Mouse (Mus musculus): Measurements from ENCODE around the gene Cdk8. TPM values are rescaled to one million over a fixed set of nuclear protein-coding genes. Genes with fewer than 3 reads are reported as not detected.
A peak's percentile ranks its signal among the peaks of the same experiment; 100 is the strongest.

Cdk8 gene
- total and polyA plus RNA-seq, 2 experiments from 2014 or later: 15.4 to 46.3 TPM

DNA sequence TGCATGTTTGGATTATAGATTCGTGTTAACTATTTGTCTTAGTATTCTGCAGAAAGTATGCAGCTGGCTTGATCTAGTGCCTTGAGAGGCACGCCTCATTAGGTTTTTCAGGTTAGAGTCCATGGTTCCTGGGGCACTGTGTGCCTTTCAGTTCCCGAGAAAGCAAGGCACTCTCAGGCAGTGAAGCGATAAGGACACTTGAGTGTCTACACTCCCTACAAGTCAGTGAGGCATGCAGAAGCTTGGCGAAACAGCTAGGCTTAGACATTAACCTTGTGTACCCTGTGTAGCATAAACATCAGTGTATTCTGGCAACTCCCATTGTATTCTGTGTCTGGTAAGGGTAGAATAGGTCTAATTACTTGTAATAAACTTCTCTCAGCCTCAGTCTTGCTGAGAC lies 25.5 kb upstream of the Cdk8 start:
- Histone ChIP-seq H3K27ac (ENCODE audit: low read depth, low read length) (no peak overlapping the region), H3K9ac (replicated peaks; ENCODE audit: low read length, poor library complexity, severe bottlenecking) (no peak overlapping the region), H3K4me1 (ENCODE audit: insufficient read depth, low read length) (no peaks in the 10 kb centered on the region), H3K4me2 (ENCODE audit: low read depth, low read length, poor library complexity, severe bottlenecking) (no peak overlapping the region), H3K36me3 (ENCODE audit: insufficient read depth, low read length) (peaks cover 64% of the 10 kb centered on the region), H3K4me3 (ENCODE audit: low read depth, low read length) (no peak overlapping the region), H3K9me3 (ENCODE audit: low read length) (no peaks in the 10 kb centered on the region), H3K27me3 (ENCODE audit: insufficient read depth, low read length) (no peaks in the 10 kb centered on the region)
- no peak for TF ChIP-seq CTCF (IDR thresholded peaks at IDR 0.05)
- ATAC-seq (ENCODE audit: low FRiP score) (no peak), DNase-seq (ENCODE audit: low spot score) (no peak)
- WGBS: 96% methylated on average over 5 of the region's 5 CpGs

DNA sequence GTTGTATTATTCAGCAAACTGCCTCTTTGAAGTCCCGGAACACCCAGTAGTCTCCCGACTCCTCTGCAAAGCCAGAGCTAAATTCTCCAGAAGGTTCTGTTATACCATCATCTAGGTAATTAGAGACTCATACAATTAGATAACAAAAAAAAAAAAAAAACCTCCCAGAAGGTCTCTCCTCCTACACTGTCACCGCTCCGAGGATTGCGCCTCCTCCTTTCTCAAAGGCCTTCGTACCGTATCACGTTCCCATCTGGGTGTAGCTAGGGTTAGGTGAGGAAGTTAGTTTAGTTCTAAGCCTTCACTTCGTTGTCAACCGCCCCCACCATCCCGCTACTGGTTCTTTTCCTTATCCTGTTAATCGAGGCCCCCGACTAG lies 10.5 kb upstream of the Cdk8 start:
- 7% methylated on average over 13 of the region's 13 CpGs for WGBS
- DNase-seq (ENCODE audit: low spot score) (no peak), ATAC-seq (ENCODE audit: low FRiP score) (peak; percentile 41)
- no peaks in the 10 kb centered on the region for H3K9me3 ChIP-seq (ENCODE audit: low read length)
- peaks cover 13% of the 10 kb centered on the region for H3K36me3 ChIP-seq (ENCODE audit: insufficient read depth, low read length)
- H3K4me2 ChIP-seq (ENCODE audit: low read depth, low read length, poor library complexity, severe bottlenecking): peak overlapping the region; percentile 66
- no peak for TF ChIP-seq CTCF (IDR thresholded peaks at IDR 0.05)
- peak overlapping the region; percentile 54 for H3K9ac ChIP-seq (replicated peaks; ENCODE audit: low read length, poor library complexity, severe bottlenecking)
- no peaks in the 10 kb centered on the region for H3K27me3 ChIP-seq (ENCODE audit: insufficient read depth, low read length)
- H3K4me3 ChIP-seq (ENCODE audit: low read depth, low read length): peak overlapping the region; percentile 70
- peaks cover 3% of the 10 kb centered on the region for H3K4me1 ChIP-seq (ENCODE audit: insufficient read depth, low read length)
- peak overlapping the region; percentile 59; the same call in 1 of the 2 replicates for H3K27ac ChIP-seq (ENCODE audit: low read depth, low read length)

- peaks cover 7% of the 10 kb centered on the region; the same call in 1 of the 2 replicates for H3K36me3 ChIP-seq (ENCODE audit: insufficient read depth, low read length)
- peak within 1 kb of the TSS; percentile 90 for H3K9ac ChIP-seq (replicated peaks; ENCODE audit: low read length, poor library complexity, severe bottlenecking)
- peak within 1 kb of the TSS; percentile 66 for H3K4me2 ChIP-seq (ENCODE audit: low read depth, low read length, poor library complexity, severe bottlenecking)
- peaks cover 3% of the 10 kb centered on the region for H3K4me1 ChIP-seq (ENCODE audit: insufficient read depth, low read length)
- TF ChIP-seq CTCF (IDR thresholded peaks at IDR 0.05): peak; percentile 55
- 1% methylated on average over 63 of the region's 67 CpGs for WGBS
- peak within 1 kb of the TSS; percentile 70 for H3K4me3 ChIP-seq (ENCODE audit: low read depth, low read length)
- H3K9me3 ChIP-seq (ENCODE audit: low read length): no peaks in the 10 kb centered on the region
- ATAC-seq (ENCODE audit: low FRiP score): peak; percentile 100
- DNase-seq (ENCODE audit: low spot score): peak; percentile 98
- no peaks in the 10 kb centered on the region for H3K27me3 ChIP-seq (ENCODE audit: insufficient read depth, low read length)
- peak within 1 kb of the TSS; percentile 99 for H3K27ac ChIP-seq (ENCODE audit: low read depth, low read length)
Observed at GRCm38 (mm10) chr5:146220879-146221714, 9.9 kb upstream of the Cdk8 start, which contains the start of gene Rnf6. Rnf6 (minus strand) TSS chr5:146221555.

GRCm38 (mm10) chr5:146221722-146222121 lies 9.3 kb upstream of the Cdk8 start:
- WGBS: 23% methylated on average over 6 of the region's 6 CpGs
- Histone ChIP-seq H3K9ac (replicated peaks; ENCODE audit: low read length, poor library complexity, severe bottlenecking) (peak overlapping the region; percentile 90), H3K4me1 (ENCODE audit: insufficient read depth, low read length) (peaks cover 3% of the 10 kb centered on the region), H3K4me2 (ENCODE audit: low read depth, low read length, poor library complexity, severe bottlenecking) (peak overlapping the region; percentile 59), H3K36me3 (ENCODE audit: insufficient read depth, low read length) (peaks cover 6% of the 10 kb centered on the region; the same call in 1 of the 2 replicates), H3K4me3 (ENCODE audit: low read depth, low read length) (peak overlapping the region; percentile 70), H3K27me3 (ENCODE audit: insufficient read depth, low read length) (no peaks in the 10 kb centered on the region), H3K27ac (ENCODE audit: low read depth, low read length) (peak overlapping the region; percentile 99), H3K9me3 (ENCODE audit: low read length) (no peaks in the 10 kb centered on the region)
- DNase-seq (ENCODE audit: low spot score) (no peak), ATAC-seq (ENCODE audit: low FRiP score) (no peak)
- no peak for TF ChIP-seq CTCF (IDR thresholded peaks at IDR 0.05)

DNA sequence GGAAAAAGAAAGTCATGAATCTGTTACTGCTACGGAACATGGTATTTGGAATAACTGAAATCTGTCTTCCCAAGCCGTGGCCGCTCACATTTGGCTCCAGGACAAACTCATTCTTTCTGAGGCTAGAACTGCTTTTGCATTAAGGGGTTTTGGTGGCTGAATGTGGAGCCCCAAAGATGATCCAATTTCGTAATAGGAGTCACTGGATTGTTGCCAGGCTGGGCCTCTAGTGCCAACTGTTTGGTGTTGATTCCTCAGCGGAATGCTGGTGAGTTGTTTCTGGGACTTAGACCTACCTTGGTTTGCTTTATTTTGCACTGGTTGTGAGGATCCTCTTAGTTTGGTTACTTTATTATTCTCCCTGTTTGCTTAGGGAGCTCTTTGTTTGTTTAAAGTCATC lies 7.2 kb upstream of the Cdk8 start:
- Histone ChIP-seq H3K4me1 (ENCODE audit: insufficient read depth, low read length) (peaks cover 3% of the 10 kb centered on the region), H3K4me2 (ENCODE audit: low read depth, low read length, poor library complexity, severe bottlenecking) (no peak overlapping the region), H3K27ac (ENCODE audit: low read depth, low read length) (no peak overlapping the region), H3K36me3 (ENCODE audit: insufficient read depth, low read length) (no peaks in the 10 kb centered on the region), H3K9me3 (ENCODE audit: low read length) (no peaks in the 10 kb centered on the region), H3K9ac (replicated peaks; ENCODE audit: low read length, poor library complexity, severe bottlenecking) (no peak overlapping the region), H3K27me3 (ENCODE audit: insufficient read depth, low read length) (no peaks in the 10 kb centered on the region), H3K4me3 (ENCODE audit: low read depth, low read length) (no peak overlapping the region)
- 88% methylated on average over 5 of the region's 5 CpGs for WGBS
- TF ChIP-seq CTCF (IDR thresholded peaks at IDR 0.05): no peak
- ATAC-seq (ENCODE audit: low FRiP score): no peak
- no peak for DNase-seq (ENCODE audit: low spot score)

DNA sequence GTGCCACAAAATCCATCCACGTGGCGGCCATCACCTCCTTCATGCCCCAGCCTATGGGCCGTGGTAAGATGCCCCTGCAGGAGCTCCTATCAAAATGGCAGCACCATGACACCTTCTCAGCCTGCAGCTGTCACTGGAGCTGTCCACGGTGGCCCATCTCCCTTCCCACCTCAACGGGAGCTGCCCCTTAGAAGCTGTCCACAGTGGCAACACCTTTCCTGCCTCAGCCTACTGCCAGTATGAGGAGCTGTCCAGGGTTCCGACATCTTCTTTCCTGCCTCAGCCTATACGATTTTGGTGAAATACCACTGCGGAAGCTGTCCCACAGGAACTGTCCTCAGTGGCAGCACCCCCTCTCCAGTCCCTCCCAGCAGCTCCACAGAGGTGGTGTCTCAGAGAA lies 3.5 kb upstream of the Cdk8 start:
- TF ChIP-seq CTCF (IDR thresholded peaks at IDR 0.05): no peak
- DNase-seq (ENCODE audit: low spot score): no peak
- Histone ChIP-seq H3K27me3 (ENCODE audit: insufficient read depth, low read length) (no peaks in the 10 kb centered on the region), H3K9me3 (ENCODE audit: low read length) (no peaks in the 10 kb centered on the region), H3K4me2 (ENCODE audit: low read depth, low read length, poor library complexity, severe bottlenecking) (no peak overlapping the region), H3K27ac (ENCODE audit: low read depth, low read length) (no peak overlapping the region), H3K4me3 (ENCODE audit: low read depth, low read length) (no peak overlapping the region), H3K4me1 (ENCODE audit: insufficient read depth, low read length) (no peaks in the 10 kb centered on the region; the same call in 1 of the 2 replicates), H3K36me3 (ENCODE audit: insufficient read depth, low read length) (no peaks in the 10 kb centered on the region), H3K9ac (replicated peaks; ENCODE audit: low read length, poor library complexity, severe bottlenecking) (no peak overlapping the region)
- 88% methylated on average over 8 of the region's 8 CpGs for WGBS
- ATAC-seq (ENCODE audit: low FRiP score): no peak
